9 mouse cellular contexts compared by ENCODE assay signal in the genomic region with DNA sequence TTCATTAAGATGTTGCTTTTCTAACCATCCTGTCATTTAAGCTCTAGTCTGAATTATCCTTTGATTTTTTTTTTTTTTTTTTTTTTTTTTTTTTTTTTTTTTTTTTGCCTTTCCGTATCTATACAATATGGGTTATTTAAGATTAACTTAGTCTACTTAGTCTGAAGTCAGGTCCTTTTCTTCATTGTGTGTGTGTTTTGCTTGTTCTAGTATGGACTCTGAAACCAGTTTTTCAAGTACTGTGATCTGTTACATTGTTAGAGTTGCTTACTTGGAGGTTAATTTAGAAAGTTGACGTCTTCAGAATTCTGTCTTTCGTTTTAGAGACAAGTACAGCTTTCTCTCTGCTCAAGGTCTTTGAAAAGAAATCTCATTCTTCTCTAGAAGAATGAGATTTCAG.
A peak's percentile ranks its signal among the peaks of the same experiment; 100 is the strongest.
DNase-seq lines count a peak whose midpoint lies in the region; ATAC-seq and TF ChIP-seq lines count a peak whose summit lies in the region.
"Had no signal": no experiment of that assay in that cellular context is flagged by ENCODE, and none has a peak within 500 bp of the region (broad histone marks: within the 10 kb centered on the region; RNA-seq: fewer than 3 reads in every experiment).

No protein-coding gene starts in this region.

- H3K4me3 ChIP-seq in heart, embryonic 15.5 days, result peak overlapping the region; percentile 45
- peak overlapping the region; percentile 66; the same call in 1 of the 2 replicates for H3K4me3 ChIP-seq in cortical plate, adult 2 months (ENCODE audit: insufficient read depth, low read length)
- peak overlapping the region; percentile 24 for H3K4me3 ChIP-seq in hindbrain, embryonic 14.5 days (replicated peaks; ENCODE audit: low read length)
- peak overlapping the region; percentile 29; the same call in 1 of the 2 replicates for H3K4me3 ChIP-seq in midbrain, embryonic 12.5 days

- peaks cover 8% of the 10 kb centered on the region for H3K4me1 ChIP-seq in heart, embryonic 15.5 days (replicated peaks)
- H3K4me1 ChIP-seq in cortical plate, adult 2 months (ENCODE audit: control insufficient read depth, insufficient read depth, low read length), result peaks cover 2% of the 10 kb centered on the region; the same call in 1 of the 2 replicates
- peaks cover 4% of the 10 kb centered on the region; the same call in 1 of the 2 replicates for H3K4me1 ChIP-seq in hindbrain, embryonic 14.5 days (replicated peaks; ENCODE audit: control insufficient read depth, insufficient read depth, low read length)
- peaks cover 10% of the 10 kb centered on the region for H3K4me1 ChIP-seq in midbrain, embryonic 12.5 days

- 44% methylated on average over 3 of the region's 3 CpGs for WGBS in heart, embryonic 15.5 days
- WGBS in hindbrain, embryonic 14.5 days, result 4% methylated on average over 3 of the region's 3 CpGs
- 1% methylated on average over 3 of the region's 3 CpGs for WGBS in midbrain, embryonic 12.5 days

- TF ChIP-seq CTCF in cortical plate, adult 2 months (IDR thresholded peaks at IDR 0.05; ENCODE audit: extremely low read depth, insufficient read depth, low read length), result no peak

- no peak for TF ChIP-seq POLR2A in cortical plate, adult 2 months (IDR thresholded peaks at IDR 0.05; ENCODE audit: extremely low read depth, insufficient read depth, low read length)

- intact Hi-C loops in heart, postnatal 14 days (cut with DNase I), result no loop called here

- no peaks in the 10 kb centered on the region for H3K27me3 ChIP-seq in heart, embryonic 15.5 days
- no peaks in the 10 kb centered on the region for H3K27me3 ChIP-seq in hindbrain, embryonic 14.5 days (ENCODE audit: control insufficient read depth, insufficient read depth, low read length)
- no peaks in the 10 kb centered on the region for H3K27me3 ChIP-seq in midbrain, embryonic 12.5 days

- no peak for ATAC-seq in heart, embryonic 15.5 days (replicated peaks; ENCODE audit: insufficient number of reproducible peaks, insufficient read depth, low FRiP score, low read depth)
- no peak for ATAC-seq in hindbrain, embryonic 14.5 days (ENCODE audit: low FRiP score)
- ATAC-seq in midbrain, embryonic 12.5 days (ENCODE audit: low FRiP score, low read depth), result no peak; the same call in 1 of the 2 replicates

- H3K36me3 ChIP-seq in heart, embryonic 15.5 days, result no peaks in the 10 kb centered on the region
- no peaks in the 10 kb centered on the region for H3K36me3 ChIP-seq in hindbrain, embryonic 14.5 days (replicated peaks; ENCODE audit: control insufficient read depth, insufficient read depth)
- no peaks in the 10 kb centered on the region for H3K36me3 ChIP-seq in midbrain, embryonic 12.5 days

- no peak overlapping the region for H3K27ac ChIP-seq in heart, embryonic 15.5 days
- 0 out of 2 replicates have a peak overlapping the region, but pooled peaks have one; percentile 93 for H3K27ac ChIP-seq in cortical plate, adult 2 months (ENCODE audit: insufficient read depth, low read length)
- peak overlapping the region; percentile 73 for H3K27ac ChIP-seq in hindbrain, embryonic 14.5 days
- H3K27ac ChIP-seq in midbrain, embryonic 12.5 days (replicated peaks), result peak overlapping the region; percentile 75

- H3K9ac ChIP-seq in heart, embryonic 15.5 days, result no peak overlapping the region; the same call in 1 of the 2 replicates
- H3K9ac ChIP-seq in hindbrain, embryonic 14.5 days, result no peak overlapping the region
- H3K9ac ChIP-seq in midbrain, embryonic 12.5 days (replicated peaks), result no peak overlapping the region

- H3K4me2 ChIP-seq in heart, embryonic 15.5 days, result peak overlapping the region; percentile 73
- peak overlapping the region; percentile 63 for H3K4me2 ChIP-seq in hindbrain, embryonic 14.5 days (replicated peaks)
- H3K4me2 ChIP-seq in midbrain, embryonic 12.5 days (replicated peaks), result peak overlapping the region; percentile 58

- H3K9me3 ChIP-seq in heart, embryonic 15.5 days (replicated peaks), result no peaks in the 10 kb centered on the region
- no peaks in the 10 kb centered on the region for H3K9me3 ChIP-seq in hindbrain, embryonic 14.5 days (ENCODE audit: control insufficient read depth, low read length)
- H3K9me3 ChIP-seq in midbrain, embryonic 12.5 days, result no peaks in the 10 kb centered on the region

- DNase-seq in heart, postnatal 14 days, result no peak
- DNase-seq in hindbrain, embryonic 14.5 days (ENCODE audit: low spot score), result no peak
- no peak for DNase-seq in adrenal gland, postnatal 10 days
- no peak for DNase-seq in natural killer cell, adult 2 months (ENCODE audit: low spot score in 2 of 2)
- DNase-seq in layer of hippocampus, adult 11-12 months (ENCODE audit: low spot score), result no peak
- DNase-seq: gastrocnemius, postnatal 14 days had no signal
